Mouse (Mus musculus) lung, postnatal 0 days (tissue): ENCODE results near the gene Os9. TPM values are rescaled to one million over a fixed set of nuclear protein-coding genes. Genes with fewer than 3 reads are reported as not detected.

ENCODE experiments used
- ATAC-seq: fragments of 200-750 bp; cut with Nextera tagmentation; 2 replicates; pipeline ENCODE4 v1.8.0; 2017; ENCODE audit warnings: moderate library complexity
- DNase-seq: peaks from one replicate; pipeline ENCODE4 v3.0.0-alpha.2; 2016; ENCODE audit warnings: low spot score
- H3K27ac ChIP-seq: fragments of 300-500 bp; sonication (generic); 2 replicates; pipeline ENCODE4 v1.5.1; 2014; ENCODE audit warnings: antibody characterized with exemption, mild to moderate bottlenecking, low read length, mixed read lengths
- H3K27me3 ChIP-seq: fragments of 300-500 bp; sonication (generic); replicated peaks from 2 replicates; pipeline ENCODE4 v1.6.1; 2014; ENCODE audit warnings: low read length, mixed read lengths; ENCODE audit not compliant: insufficient read depth
- H3K36me3 ChIP-seq: fragments of 300-500 bp; sonication (generic); 2 replicates; pipeline ENCODE4 v1.6.1; 2014; ENCODE audit warnings: low read length, mixed read lengths; ENCODE audit not compliant: insufficient read depth
- H3K4me1 ChIP-seq: fragments of 300-500 bp; sonication (generic); 2 replicates; pipeline ENCODE4 v1.6.1; 2014; ENCODE audit warnings: antibody characterized with exemption, low read depth, low read length, mixed read lengths; ENCODE audit not compliant: insufficient read depth
- H3K4me2 ChIP-seq: fragments of 300-500 bp; sonication (generic); replicated peaks from 2 replicates; pipeline ENCODE4 v1.6.1; 2014; ENCODE audit warnings: low read depth, mild to moderate bottlenecking, low read length, moderate library complexity, mixed read lengths
- H3K4me3 ChIP-seq: fragments of 300-500 bp; sonication (generic); 2 replicates; pipeline ENCODE4 v1.5.1; 2014; ENCODE audit warnings: low read depth, low read length
- H3K9ac ChIP-seq: fragments of 300-500 bp; sonication (generic); replicated peaks from 2 replicates; pipeline ENCODE4 v1.6.1; 2014; ENCODE audit warnings: low read depth, mild to moderate bottlenecking
- H3K9me3 ChIP-seq: fragments of 300-500 bp; sonication (generic); 2 replicates; pipeline ENCODE4 v1.6.1; 2016; ENCODE audit warnings: low read length, mixed read lengths
- CTCF ChIP-seq: IDR thresholded peaks from 2 replicates; pipeline ENCODE4 v1.5.1; 2016; ENCODE audit warnings: antibody characterized with exemption, mild to moderate bottlenecking
- EP300 ChIP-seq: IDR thresholded peaks from 2 replicates; pipeline ENCODE4 v1.6.1; 2016; ENCODE audit warnings: antibody characterized with exemption, mild to moderate bottlenecking, control low read depth
- WGBS: fragments of 180-500 bp; shearing (Covaris S2); extraction: QIAGEN DNeasy Blood & Tissue Kit; methylation state at CpG from one replicate; pipeline ENCODE4 v1.1.7; 2014; 5-methylcytosine and 5-hydroxymethylcytosine counted together
- polyA plus RNA-seq: library from polyadenylated mRNA; unstranded; fragments of >200 nt; fragmentation: Nextera tagmentation; extraction: Ambion mirVana; gene quantifications from 2 replicates; pipeline ENCODE4 v1.2.1, GENCODE M21; 2015

Gene Os9
- polyA plus RNA-seq, 1 experiment from 2014 or later = 112 TPM

DNA sequence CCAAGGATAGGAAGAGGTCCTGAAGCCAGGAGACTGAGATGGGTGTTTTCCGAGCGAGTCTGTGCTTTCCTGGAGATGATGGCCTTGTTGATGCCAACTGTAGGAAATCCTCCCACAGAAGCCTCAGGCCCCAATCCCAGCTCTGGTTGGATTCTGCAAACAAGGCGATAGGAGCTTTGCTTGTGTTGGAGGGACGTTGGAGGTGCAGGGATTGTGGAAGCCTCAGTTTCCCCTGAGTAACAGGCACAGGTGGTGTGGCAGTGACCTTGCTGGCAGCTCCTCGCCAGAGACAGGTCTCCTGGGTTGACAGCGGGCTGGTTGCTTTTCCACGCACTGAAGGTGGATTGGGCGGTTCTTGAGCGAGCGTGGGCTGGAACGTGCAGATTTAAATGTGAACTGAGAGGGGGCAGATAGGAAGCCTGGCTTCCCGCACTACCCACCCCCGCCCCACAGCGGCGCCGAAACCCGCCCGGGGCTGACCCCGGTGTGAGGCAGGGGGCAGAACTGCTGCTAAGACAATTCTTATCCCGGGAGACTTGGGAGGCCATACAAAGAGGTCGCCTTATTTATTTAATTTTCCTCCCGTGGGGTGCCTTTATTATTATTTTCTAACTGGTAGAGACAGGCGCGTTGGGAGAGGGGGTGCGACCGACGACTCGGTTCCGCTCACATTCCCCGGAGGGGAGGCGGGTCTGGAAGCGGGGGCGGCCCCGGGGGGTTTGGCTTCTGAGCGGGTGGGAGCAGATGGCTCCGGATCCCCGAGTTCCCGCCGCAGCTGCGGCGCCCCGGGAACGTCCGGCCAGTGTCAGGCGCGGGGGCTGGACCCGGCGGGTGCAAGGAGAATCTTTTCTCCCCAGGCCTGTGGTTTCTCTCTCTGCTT is 39.8 kb downstream of the Os9 start:
- TF ChIP-seq CTCF (0 out of 2 replicates have a peak, but pooled peaks have one; percentile 21), EP300 (no peak)
- H3K9me3 ChIP-seq = no peaks in the 10 kb centered on the region
- ATAC-seq = no peak
- H3K27me3 ChIP-seq = peaks cover 61% of the 10 kb centered on the region
- no peak for DNase-seq
- H3K36me3 ChIP-seq = no peaks in the 10 kb centered on the region
- WGBS = 9% methylated on average over 48 of the region's 48 CpGs
- peak overlapping the region; percentile 41 for H3K4me2 ChIP-seq
- H3K9ac ChIP-seq = no peak overlapping the region
- H3K4me3 ChIP-seq = peak overlapping the region; percentile 23
- H3K27ac ChIP-seq = no peak overlapping the region
- peaks cover 10% of the 10 kb centered on the region for H3K4me1 ChIP-seq

DNA sequence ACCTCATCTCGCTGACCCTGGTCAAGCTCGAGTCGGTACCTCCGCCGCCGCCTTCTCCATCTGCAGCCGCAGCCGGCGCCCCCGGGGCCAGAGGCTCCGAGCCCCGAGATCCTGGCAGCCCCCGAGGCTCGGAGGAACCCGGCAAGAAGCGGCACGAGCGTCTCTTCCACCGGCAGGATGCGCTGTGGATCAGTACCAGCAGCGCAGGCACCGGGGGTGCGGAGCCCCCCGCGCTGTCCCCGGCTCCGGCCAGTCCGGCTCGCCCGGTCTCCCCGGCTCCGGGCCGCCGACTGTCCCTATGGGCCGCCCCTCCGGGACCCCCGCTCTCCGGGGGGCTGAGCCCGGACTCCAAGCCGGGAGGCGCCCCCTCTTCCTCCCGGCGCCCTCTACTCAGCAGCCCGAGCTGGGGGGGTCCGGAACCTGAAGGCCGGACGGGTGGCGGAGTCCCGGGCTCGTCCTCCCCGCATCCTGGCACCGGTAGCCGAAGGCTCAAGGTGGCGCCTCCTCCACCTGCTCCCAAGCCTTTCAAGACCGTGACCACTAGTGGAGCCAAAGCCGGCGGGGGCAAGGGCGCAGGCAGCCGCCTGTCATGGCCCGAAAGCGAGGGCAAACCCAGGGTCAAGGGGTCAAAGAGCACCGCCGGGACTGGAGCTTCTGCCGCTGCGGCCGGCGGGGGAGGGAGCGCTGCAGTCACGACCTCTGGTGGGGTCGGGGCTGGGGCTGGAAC is 41.1 kb downstream of the Os9 start:
- Histone ChIP-seq H3K36me3 (no peaks in the 10 kb centered on the region), H3K9ac (no peak overlapping the region), H3K27me3 (peaks cover 61% of the 10 kb centered on the region), H3K4me3 (peak overlapping the region; percentile 32), H3K4me1 (peaks cover 10% of the 10 kb centered on the region), H3K9me3 (no peaks in the 10 kb centered on the region), H3K4me2 (peak overlapping the region; percentile 57), H3K27ac (no peak overlapping the region)
- WGBS = 6% methylated on average over 39 of the region's 70 CpGs
- DNase-seq (no peak), ATAC-seq (peak; percentile 15; the same call in 1 of the 2 replicates)
- TF ChIP-seq EP300 (no peak), CTCF (peak; percentile 34; the same call in 1 of the 2 replicates)

DNA sequence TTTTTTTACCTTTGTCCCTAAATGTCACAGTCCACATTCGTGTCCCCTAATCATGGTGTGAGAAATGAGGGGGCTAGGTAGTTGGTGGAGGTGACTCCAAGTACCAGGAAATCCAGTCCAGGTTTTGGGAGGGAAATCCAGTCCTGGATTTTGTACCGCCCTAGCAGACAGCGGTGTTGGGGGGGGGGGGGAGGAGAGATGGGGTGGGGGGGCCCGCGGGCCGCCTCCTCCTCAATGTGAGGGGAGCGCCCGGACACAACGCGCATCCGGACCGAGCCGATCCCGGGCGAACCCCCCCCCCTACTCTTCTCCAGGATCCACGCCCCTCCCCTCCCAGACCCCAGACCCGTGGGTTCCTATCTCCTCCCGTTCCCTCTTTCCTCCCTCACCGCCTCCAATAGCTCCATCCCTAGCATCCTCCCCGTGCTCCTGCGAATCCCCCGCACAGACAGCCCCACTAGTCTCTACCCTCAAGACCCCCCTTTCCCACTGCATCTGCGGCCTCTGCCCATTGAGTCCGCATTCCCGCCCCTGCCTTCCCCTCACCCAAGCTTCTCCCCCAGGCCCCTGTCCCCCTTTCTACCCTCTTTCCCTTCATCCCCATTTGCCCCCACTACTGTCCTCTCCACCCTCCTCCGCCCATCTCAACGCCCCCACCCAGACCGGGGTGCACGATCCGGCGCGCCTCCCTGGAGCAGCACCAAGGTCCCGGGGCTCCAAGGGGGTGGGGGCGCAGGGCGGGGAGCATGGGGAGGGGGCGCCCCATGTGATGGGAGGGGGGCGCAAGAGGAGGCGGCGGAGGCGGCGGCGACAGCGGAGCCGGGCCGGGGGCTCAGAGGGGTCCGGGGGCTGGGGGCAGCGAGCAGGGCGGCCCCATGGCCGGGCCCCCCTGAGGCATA is 42.0 kb downstream of the Os9 start:
- DNase-seq (no peak), ATAC-seq (0 out of 2 replicates have a peak, but pooled peaks have one; percentile 10)
- H3K9ac ChIP-seq = no peak overlapping the region
- H3K4me3 ChIP-seq = peak overlapping the region; percentile 32
- H3K9me3 ChIP-seq = no peaks in the 10 kb centered on the region
- peaks cover 61% of the 10 kb centered on the region for H3K27me3 ChIP-seq
- no peak overlapping the region for H3K27ac ChIP-seq
- WGBS = 7% methylated on average over 27 of the region's 49 CpGs
- no peaks in the 10 kb centered on the region for H3K36me3 ChIP-seq
- peaks cover 10% of the 10 kb centered on the region for H3K4me1 ChIP-seq
- TF ChIP-seq EP300 = no peak
- TF ChIP-seq CTCF = no peak
- H3K4me2 ChIP-seq = peak overlapping the region; percentile 57

DNA sequence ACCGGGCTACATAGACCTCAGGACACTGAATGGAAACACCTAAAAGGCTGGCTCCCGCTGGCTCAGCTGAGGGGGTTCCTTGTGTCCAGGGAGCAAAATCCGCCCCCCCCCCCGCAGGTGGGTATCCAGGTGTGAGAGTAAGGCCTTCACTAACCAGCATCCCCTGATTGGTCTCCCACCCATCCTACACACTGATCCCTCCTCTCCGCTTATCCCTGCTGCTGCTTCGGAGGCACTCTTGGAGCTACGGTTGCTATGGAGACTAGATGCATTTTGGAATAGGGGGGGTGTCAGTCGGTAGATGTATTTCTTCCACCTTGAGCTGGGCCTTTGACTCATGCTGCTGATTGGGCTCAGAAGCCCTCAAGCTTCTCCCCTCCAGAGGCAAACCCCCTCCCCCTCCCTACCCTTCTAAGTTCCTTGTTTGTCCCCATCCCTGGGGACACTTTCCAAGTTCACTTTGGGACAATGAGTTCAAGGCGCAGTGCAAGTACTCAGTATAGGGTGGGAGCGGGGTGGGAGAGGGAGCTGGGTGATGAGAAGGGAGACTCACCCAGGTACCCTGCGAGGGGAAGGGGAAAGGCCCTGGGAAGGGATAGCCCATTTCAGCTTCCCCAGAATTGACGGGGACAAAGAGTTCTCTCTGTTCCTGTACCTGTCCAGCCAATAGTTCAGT is 42.8 kb downstream of the Os9 start:
- Histone ChIP-seq H3K36me3 (no peaks in the 10 kb centered on the region), H3K27ac (no peak overlapping the region), H3K4me2 (no peak overlapping the region), H3K4me3 (peak overlapping the region; percentile 32; the same call in 1 of the 2 replicates), H3K4me1 (peaks cover 10% of the 10 kb centered on the region), H3K9me3 (no peaks in the 10 kb centered on the region), H3K9ac (no peak overlapping the region), H3K27me3 (peaks cover 55% of the 10 kb centered on the region)
- DNase-seq (no peak), ATAC-seq (no peak)
- TF ChIP-seq EP300 = no peak
- TF ChIP-seq CTCF = no peak
- WGBS = 6% methylated on average over 12 of the region's 12 CpGs

DNA sequence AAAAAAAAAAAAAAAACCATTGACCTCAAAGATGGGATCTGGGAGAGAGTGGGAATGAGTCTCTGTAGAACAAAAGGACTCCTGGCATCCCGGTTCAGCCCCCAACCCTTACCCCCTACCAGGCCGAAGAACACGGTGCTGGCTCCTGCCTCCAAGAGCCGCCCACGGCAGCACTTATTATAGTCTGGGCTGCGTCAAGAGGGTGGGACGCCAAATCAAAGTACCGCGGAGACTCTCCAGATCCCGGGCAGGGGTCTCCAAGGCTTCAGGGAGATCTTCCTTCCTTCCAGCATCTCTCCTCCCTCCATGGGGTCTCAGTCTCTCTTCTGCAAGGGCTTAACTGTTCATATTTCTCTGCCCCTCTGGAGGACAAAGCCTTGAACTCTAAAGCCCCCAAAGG is 43.4 kb downstream of the Os9 start:
- no peak overlapping the region for H3K9ac ChIP-seq
- ATAC-seq (no peak), DNase-seq (no peak)
- H3K4me2 ChIP-seq = no peak overlapping the region
- H3K9me3 ChIP-seq = no peaks in the 10 kb centered on the region
- no peaks in the 10 kb centered on the region for H3K36me3 ChIP-seq
- peaks cover 10% of the 10 kb centered on the region for H3K4me1 ChIP-seq
- TF ChIP-seq CTCF (no peak), EP300 (no peak)
- H3K27me3 ChIP-seq = peaks cover 49% of the 10 kb centered on the region
- WGBS = 12% methylated on average over 10 of the region's 10 CpGs
- no peak overlapping the region for H3K4me3 ChIP-seq
- no peak overlapping the region for H3K27ac ChIP-seq
